Mouse (Mus musculus): ENCODE data around the gene Olfr95. TPM values are rescaled to one million over a fixed set of nuclear protein-coding genes. Genes with fewer than 3 reads are reported as not detected.

Olfr95 gene
- total RNA-seq, 2 experiments from 2014 or later, result not detected

DNA sequence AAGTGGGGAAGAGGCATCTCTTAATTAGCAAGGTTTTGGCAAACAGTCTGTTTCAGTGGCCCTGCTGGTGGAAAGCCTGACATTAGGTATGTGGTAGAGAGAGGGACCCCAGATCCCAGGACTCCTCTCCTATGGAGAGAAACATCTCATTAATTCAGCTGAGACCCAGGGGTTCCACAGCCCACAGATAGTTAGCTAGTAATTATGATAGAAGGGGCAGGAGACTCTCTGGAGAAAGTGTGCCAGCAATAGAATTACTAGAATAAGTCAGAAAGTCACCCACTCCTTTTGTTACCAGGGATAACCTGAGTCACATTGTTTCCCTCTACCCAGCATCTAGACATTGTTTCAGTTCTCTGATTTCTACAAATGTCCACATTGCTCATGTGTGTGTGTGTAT is 51.5 kb downstream of the Olfr95 start, which contains the start of gene Olfr93:
Gene Olfr93 (minus strand): TSS at position 101 of the 400 bp plus-strand sequence.
- intact Hi-C loops (cut with DNase I), result no loop called here
- no peak for DNase-seq (ENCODE audit: extremely low spot score in 1 of 2, low spot score in 2 of 2)

Other genes starting within 250 kb of the Olfr95 start
- under 1 TPM in 1 of 2 experiments, not detected in 1; 0.87 TPM for gene 2410137M14Rik, start 231.9 kb downstream of the Olfr95 start, total RNA-seq (2021)
- 1 to 10 TPM; 3.6 to 3.9 TPM for gene H2-M5, start 223.6 kb downstream of the Olfr95 start, total RNA-seq (2021)
- gene Zfp57, start 212.0 kb downstream of the Olfr95 start, total RNA-seq (2021), result 10 to 100 TPM; 68.8 to 72.1 TPM
- 10 to 100 TPM in 1 of 2 experiments, 1 to 10 TPM in 1; 3.7 to 11.2 TPM for gene Mog, start 189.7 kb downstream of the Olfr95 start, total RNA-seq (2021)
- 100 to 1,000 TPM; 579 to 604 TPM for gene Gabbr1, start 167.2 kb downstream of the Olfr95 start, total RNA-seq (2021)
- not detected for gene Olfr90, start 124.6 kb downstream of the Olfr95 start, total RNA-seq (2021)
- gene Olfr91, start 114.8 kb downstream of the Olfr95 start, total RNA-seq (2021), result not detected
- not detected for gene Olfr92, start 93.0 kb downstream of the Olfr95 start, total RNA-seq (2021)
- not detected for gene Olfr93, start 51.6 kb downstream of the Olfr95 start, total RNA-seq (2021)
- not detected for gene Ubd, start 19.2 kb downstream of the Olfr95 start, total RNA-seq (2021)
- not detected for gene Olfr94, start 12.1 kb downstream of the Olfr95 start, total RNA-seq (2021)
- not detected for gene Olfr96, start 7.0 kb upstream of the Olfr95 start, total RNA-seq (2021)
- not detected for gene Olfr97, start 24.2 kb upstream of the Olfr95 start, total RNA-seq (2021)
- gene Olfr98, start 50.6 kb upstream of the Olfr95 start, total RNA-seq (2021), result not detected
- gene H2-M3, start 57.1 kb upstream of the Olfr95 start, total RNA-seq (2021), result 1 to 10 TPM; 2.7 to 3.1 TPM
- gene Olfr99, start 70.3 kb upstream of the Olfr95 start, total RNA-seq (2021), result not detected
- not detected for gene Olfr101, start 91.2 kb upstream of the Olfr95 start, total RNA-seq (2021)
- not detected for gene Olfr102, start 103.9 kb upstream of the Olfr95 start, total RNA-seq (2021)
- gene Olfr103, start 126.6 kb upstream of the Olfr95 start, total RNA-seq (2021), result not detected
- gene Olfr104-ps, start 146.5 kb upstream of the Olfr95 start, total RNA-seq (2021), result not detected
- not detected for gene Olfr105-ps, start 165.9 kb upstream of the Olfr95 start, total RNA-seq (2021)
- gene Olfr106-ps, start 177.3 kb upstream of the Olfr95 start, total RNA-seq (2021), result not detected
- gene Olfr107, start 186.1 kb upstream of the Olfr95 start, total RNA-seq (2021), result under 1 TPM in 1 of 2 experiments, not detected in 1; 0.11 TPM
- not detected for gene Olfr108, start 232.4 kb upstream of the Olfr95 start, total RNA-seq (2021)
- not detected for gene Olfr109, start 245.8 kb upstream of the Olfr95 start, total RNA-seq (2021)